Mouse (Mus musculus): ENCODE results near the gene Tspan18.

GRCm38 (mm10) chr2:93152191-93152601 lies 182.1 kb downstream of the Tspan18 start:
- TF ChIP-seq POLR2A (IDR thresholded peaks at IDR 0.05; ENCODE audit: borderline replicate concordance, extremely low read depth, low read depth, low read length) (no peak), CTCF (IDR thresholded peaks at IDR 0.05; ENCODE audit: insufficient read depth, low read length) (no peak)

Data from lung, adult 2 months (tissue).